Mouse (Mus musculus): ENCODE measurements at regions not wholly inside any gene's neighbourhood (a gene's known extent, or its start where the extent isn't known, plus 50 kb on each side); places are given as distances from the start of the nearest gene placed in this dataset.

GRCm38 (mm10) chr17:9845451-9846075 is 176.0 kb upstream of the Pabpc6 start:
- TF ChIP-seq CTCF (IDR thresholded peaks at IDR 0.05; ENCODE audit: low read depth, low read length) (no peak), POLR2A (IDR thresholded peaks at IDR 0.05; ENCODE audit: insufficient read depth, low read length) (no peak), EP300 (IDR thresholded peaks at IDR 0.05; ENCODE audit: insufficient read depth, low read depth, low read length) (no peak)

Data from ES-Bruce4 (cell line).